Comparison of ENCODE assay signal across 26 mouse cellular contexts in genomic region chr3:136759446-136759845, GRCm38 (mm10).
"Had no signal": no experiment of that assay in that cellular context is flagged by ENCODE, and none has a peak within 500 bp of the region (broad histone marks: within the 10 kb centered on the region; RNA-seq: fewer than 3 reads in every experiment).

No protein-coding gene starts in this region.

- DNase-seq: gastrocnemius, adult 2 months; gastrocnemius, postnatal 10 days; gastrocnemius, postnatal 25 days; heart, adult 18-20 months; heart, postnatal 10 days; heart, postnatal 4 days; kidney, adult 18-20 months; kidney, adult 8-10 months; kidney, postnatal 10 days; kidney, postnatal 25 days; kidney, postnatal 4 days; layer of hippocampus, adult 9-11 months; liver; liver, embryonic 13.5 days had no signal

- H3K9ac ChIP-seq: heart, embryonic 12.5 days; hindbrain, embryonic 13.5 days; hindbrain, embryonic 15.5 days; intestine, embryonic 15.5 days; limb, embryonic 12.5 days; liver, embryonic 13.5 days had no signal

- H3K4me1 ChIP-seq: intestine, embryonic 15.5 days had no signal

- ATAC-seq: inflammation-experienced regulatory T-cells, adult 6 months; intestine, embryonic 15.5 days; intestine, postnatal 0 days had no signal

- H3K27me3 ChIP-seq: heart, embryonic 12.5 days; hindbrain, embryonic 13.5 days; hindbrain, embryonic 15.5 days; intestine, embryonic 15.5 days; limb, embryonic 12.5 days; liver, embryonic 13.5 days had no signal

- H3K4me2 ChIP-seq: heart, embryonic 12.5 days; hindbrain, embryonic 13.5 days; hindbrain, embryonic 15.5 days; intestine, embryonic 15.5 days; limb, embryonic 12.5 days; liver, embryonic 11.5 days; liver, embryonic 13.5 days had no signal

- H3K4me3 ChIP-seq: gastrocnemius, adult 2 months; heart, embryonic 10.5 days; heart, embryonic 12.5 days; hindbrain, embryonic 10.5 days; hindbrain, embryonic 13.5 days; hindbrain, embryonic 15.5 days; intestine, embryonic 15.5 days; left cerebral cortex, adult 2 months; limb, embryonic 10.5 days; limb, embryonic 12.5 days; liver, embryonic 13.5 days had no signal

- H3K9me3 ChIP-seq: heart, embryonic 10.5 days; heart, embryonic 12.5 days; hindbrain, embryonic 10.5 days; hindbrain, embryonic 13.5 days; hindbrain, embryonic 15.5 days; intestine, embryonic 15.5 days; limb, embryonic 10.5 days; limb, embryonic 12.5 days; liver, embryonic 13.5 days had no signal

- H3K27ac ChIP-seq: heart, embryonic 10.5 days; hindbrain, embryonic 10.5 days; hindbrain, embryonic 13.5 days; hindbrain, embryonic 15.5 days; intestine, embryonic 15.5 days; left cerebral cortex, adult 2 months; limb, embryonic 10.5 days; limb, embryonic 12.5 days; liver, embryonic 13.5 days had no signal

- H3K36me3 ChIP-seq: heart, embryonic 10.5 days; heart, embryonic 12.5 days; hindbrain, embryonic 10.5 days; hindbrain, embryonic 13.5 days; hindbrain, embryonic 15.5 days; intestine, embryonic 15.5 days; limb, embryonic 10.5 days; limb, embryonic 12.5 days; liver, embryonic 13.5 days had no signal
